Mouse (Mus musculus) B cell, adult 2 months (primary cell): ENCODE data around the gene Cldn34d.

Experiments
- DNase-seq, 2 experiments: peaks; one replicate each; pipeline ENCODE4 v3.0.0; 2022

Gene Cldn34d

GRCm38 (mm10) chrX:76602824-76603223 lies at the start of gene Cldn34d:
TSS of gene Cldn34d (minus strand) at chrX:76602924.
- no peak for DNase-seq

- DNase-seq, result peak in 1 of 2 experiments; percentile 1
Measured at GRCm38 (mm10) chrX:76598459-76599206, 4.1 kb downstream of the Cldn34d start.
